Mouse (Mus musculus) CH12.LX (cell line): ENCODE measurements around the gene Pnpla3. TPM values are rescaled to one million over a fixed set of nuclear protein-coding genes. Genes with fewer than 3 reads are reported as not detected.

Experiments used
- DNase-seq: peaks from one replicate; pipeline ENCODE4 v3.0.0-alpha.2; 2013; ENCODE audit errors: extremely low read depth
- H3K27ac ChIP-seq: 2 replicates; pipeline ENCODE4 v1.5.1; 2012; ENCODE audit warnings: low read depth, mild to moderate bottlenecking, control low read depth, moderate library complexity; ENCODE audit not compliant: insufficient read depth
- H3K27me3 ChIP-seq: replicated peaks from 2 replicates; pipeline ENCODE3; 2012; ENCODE audit warnings: inconsistent platforms
- H3K36me3 ChIP-seq, 2 experiments: replicated peaks in 1 of 2; 2 replicates each; pipeline versions ENCODE3 to v1.6.1; 2012; ENCODE audit warnings: inconsistent platforms in 1 of 2, low read length in 1 of 2, mild to moderate bottlenecking in 1 of 2, mixed read lengths in 1 of 2, moderate library complexity in 1 of 2; ENCODE audit not compliant: control insufficient read depth in 1 of 2, insufficient read depth in 1 of 2
- H3K4me1 ChIP-seq, 2 experiments: 2 replicates each; pipeline ENCODE4 v1.6.1; 2012; ENCODE audit warnings: inconsistent platforms in 1 of 2, moderate library complexity in 1 of 2; ENCODE audit not compliant: insufficient read depth in 2 of 2, control insufficient read depth in 1 of 2
- H3K4me2 ChIP-seq: 2 replicates; pipeline ENCODE4 v1.6.1; 2012; ENCODE audit warnings: low read depth, mild to moderate bottlenecking, control low read depth; ENCODE audit not compliant: poor library complexity, insufficient read depth, severe bottlenecking
- H3K4me3 ChIP-seq, 3 experiments: fragments of 150-350 bp in 1 of 3; sonication (generic) in 1 of 3; replicated peaks in 1 of 3; 2 replicates each; pipeline versions ENCODE3 to v1.5.1; 2011 to 2012; ENCODE audit warnings: low read depth in 2 of 3, low read length in 2 of 3, mild to moderate bottlenecking in 2 of 3, moderate library complexity in 2 of 3, control low read depth in 1 of 3, improper control_type of control experiment in 1 of 3, inconsistent platforms in 1 of 3, mixed read lengths in 1 of 3; ENCODE audit not compliant: poor library complexity in 1 of 3
- H3K79me2 ChIP-seq: replicated peaks from 2 replicates; pipeline ENCODE4 v1.6.1; 2012; ENCODE audit warnings: mild to moderate bottlenecking, moderate library complexity; ENCODE audit not compliant: control insufficient read depth, poor library complexity, insufficient read depth, severe bottlenecking; ENCODE audit errors: extremely low read depth
- H3K9ac ChIP-seq: 2 replicates; pipeline ENCODE4 v1.6.1; 2012; ENCODE audit warnings: low read depth, mild to moderate bottlenecking, control low read depth, moderate library complexity; ENCODE audit not compliant: insufficient read depth
- H3K9me3 ChIP-seq: replicated peaks from 2 replicates; pipeline ENCODE3; 2012; ENCODE audit warnings: low read length, inconsistent platforms, mixed read lengths
- BHLHE40 ChIP-seq: IDR thresholded peaks from 2 replicates; pipeline ENCODE4 v1.6.1; 2011; ENCODE audit warnings: mild to moderate bottlenecking, low read depth, low read length, improper control_type of control experiment
- CHD1 ChIP-seq: IDR thresholded peaks from 2 replicates; pipeline ENCODE4 v1.6.1; 2012; ENCODE audit warnings: low read depth, low read length, improper control_type of control experiment, inconsistent platforms
- CHD2 ChIP-seq: IDR thresholded peaks from 2 replicates; pipeline ENCODE4 v1.6.1; 2011; ENCODE audit warnings: low read length, improper control_type of control experiment
- CTCF ChIP-seq, 2 experiments: IDR thresholded peaks in 1 of 2; conservative IDR thresholded peaks in 1 of 2; 2 replicates each; pipeline ENCODE4 v1.5.1; 2011 to 2012; ENCODE audit warnings: low read depth in 2 of 2, low read length in 2 of 2, improper control_type of control experiment in 1 of 2, inconsistent platforms in 1 of 2, mild to moderate bottlenecking in 1 of 2, moderate library complexity in 1 of 2
- E2F4 ChIP-seq: IDR thresholded peaks from 2 replicates; pipeline ENCODE4 v1.6.1; 2011; ENCODE audit warnings: low read depth, low read length, improper control_type of control experiment; ENCODE audit not compliant: insufficient replicate concordance
- ETS1 ChIP-seq: conservative IDR thresholded peaks from 2 replicates; pipeline ENCODE4 v1.6.1; 2012; ENCODE audit warnings: low read depth, mild to moderate bottlenecking, inconsistent platforms, low read length, improper control_type of control experiment, moderate library complexity
- GABPA ChIP-seq: IDR thresholded peaks from 2 replicates; pipeline ENCODE4 v1.6.1; 2012; ENCODE audit warnings: low read depth, low read length, improper control_type of control experiment, inconsistent platforms; ENCODE audit not compliant: insufficient replicate concordance
- HCFC1 ChIP-seq: IDR thresholded peaks from 2 replicates; pipeline ENCODE4 v1.6.1; 2012; ENCODE audit warnings: low read depth, mild to moderate bottlenecking, inconsistent platforms, low read length, improper control_type of control experiment
- IRF4 ChIP-seq: IDR thresholded peaks from 2 replicates; pipeline ENCODE4 v1.6.1; 2014; ENCODE audit warnings: low read depth, mild to moderate bottlenecking, inconsistent platforms, low read length, improper control_type of control experiment
- JUN ChIP-seq: IDR thresholded peaks from 2 replicates; pipeline ENCODE4 v1.6.1; 2011; ENCODE audit warnings: low read depth, mild to moderate bottlenecking, low read length, improper control_type of control experiment, moderate library complexity; ENCODE audit not compliant: insufficient read depth
- JUND ChIP-seq: conservative IDR thresholded peaks from 2 replicates; pipeline ENCODE4 v1.6.1; 2011; ENCODE audit warnings: low read depth, low read length, improper control_type of control experiment
- KAT2A ChIP-seq: IDR thresholded peaks from 2 replicates; pipeline ENCODE4 v1.6.1; 2012; ENCODE audit warnings: low read length, improper control_type of control experiment, inconsistent platforms; ENCODE audit not compliant: insufficient replicate concordance
- MAFK ChIP-seq: IDR thresholded peaks from 2 replicates; pipeline ENCODE4 v1.6.1; 2011; ENCODE audit warnings: low read length, improper control_type of control experiment; ENCODE audit not compliant: insufficient replicate concordance
- MAX ChIP-seq: IDR thresholded peaks from 2 replicates; pipeline ENCODE4 v1.6.1; 2011; ENCODE audit warnings: low read length, improper control_type of control experiment
- MAZ ChIP-seq: IDR thresholded peaks from 2 replicates; pipeline ENCODE4 v1.6.1; 2012; ENCODE audit warnings: low read depth, mild to moderate bottlenecking, inconsistent platforms, low read length, improper control_type of control experiment, moderate library complexity
- MEF2A ChIP-seq: IDR thresholded peaks from 2 replicates; pipeline ENCODE4 v1.6.1; 2014; ENCODE audit warnings: low read depth, mild to moderate bottlenecking, inconsistent platforms, low read length, improper control_type of control experiment, borderline replicate concordance
- MYC ChIP-seq: IDR thresholded peaks from 2 replicates; pipeline ENCODE4 v1.6.1; 2011; ENCODE audit warnings: low read depth, mild to moderate bottlenecking, improper control_type of control experiment, low read length
- NELFE ChIP-seq: IDR thresholded peaks from 2 replicates; pipeline ENCODE4 v1.6.1; 2011; ENCODE audit warnings: low read depth, low read length, improper control_type of control experiment
- POLR2A ChIP-seq: IDR thresholded peaks from 2 replicates; pipeline ENCODE4 v1.6.1; 2011; ENCODE audit warnings: low read depth, mild to moderate bottlenecking, improper control_type of control experiment, low read length
- RAD21 ChIP-seq: IDR thresholded peaks from 2 replicates; pipeline ENCODE4 v1.6.1; 2011; ENCODE audit warnings: low read depth, mild to moderate bottlenecking, low read length, improper control_type of control experiment, moderate library complexity
- RCOR1 ChIP-seq: conservative IDR thresholded peaks from 2 replicates; pipeline ENCODE4 v1.6.1; 2012; ENCODE audit warnings: low read depth, mild to moderate bottlenecking, inconsistent platforms, low read length, improper control_type of control experiment
- SIN3A ChIP-seq: IDR thresholded peaks from 2 replicates; pipeline ENCODE4 v1.6.1; 2012; ENCODE audit warnings: low read length, improper control_type of control experiment, inconsistent platforms
- SMC3 ChIP-seq: IDR thresholded peaks from 2 replicates; pipeline ENCODE4 v1.6.1; 2011; ENCODE audit warnings: low read depth, low read length, improper control_type of control experiment
- TBP ChIP-seq: conservative IDR thresholded peaks from 2 replicates; pipeline ENCODE4 v1.6.1; 2011; ENCODE audit warnings: low read depth, low read length, improper control_type of control experiment
- UBTF ChIP-seq: IDR thresholded peaks from 2 replicates; pipeline ENCODE4 v1.6.1; 2012; ENCODE audit warnings: low read depth, mild to moderate bottlenecking, inconsistent platforms, low read length, improper control_type of control experiment, moderate library complexity
- USF2 ChIP-seq: conservative IDR thresholded peaks from 2 replicates; pipeline ENCODE4 v1.6.1; 2011; ENCODE audit warnings: low read depth, low read length, improper control_type of control experiment
- ZC3H11A ChIP-seq: IDR thresholded peaks from 2 replicates; pipeline ENCODE4 v1.6.1; 2012; ENCODE audit warnings: low read depth, mild to moderate bottlenecking, inconsistent platforms, low read length, improper control_type of control experiment
- ZMIZ1 ChIP-seq: IDR thresholded peaks from 2 replicates; pipeline ENCODE4 v1.6.1; 2012; ENCODE audit warnings: low read depth, mild to moderate bottlenecking, inconsistent platforms, low read length, improper control_type of control experiment
- ZNF384 ChIP-seq: IDR thresholded peaks from 2 replicates; pipeline ENCODE4 v1.6.1; 2012; ENCODE audit warnings: low read depth, low read length, improper control_type of control experiment, inconsistent platforms
- dilution Hi-C: fragments of 300-500 bp; cut with MboI; formaldehyde crosslinking; loops from 2 replicates; pipeline ENCODE4 v1.14.3; 2020; ENCODE audit warnings: low sequenced_read_pairs; ENCODE audit not compliant: extremely low pct_unique_long_range_greater_than_20kb, extremely low pct_ligation_motif_present
- in situ Hi-C: fragments of 300-500 bp; cut with MboI; formaldehyde crosslinking; loops from 3 replicates; pipeline ENCODE4 v1.14.3; 2019; ENCODE audit warnings: low sequenced_read_pairs, low pct_ligation_motif_present, low pct_unique_long_range_greater_than_20kb, mixed read lengths
- polyA plus RNA-seq: library from polyadenylated mRNA; unstranded; fragments of >175 nt; gene quantifications from 2 replicates; pipeline ENCODE4 v1.2.1, GENCODE M21; 2012; ENCODE audit warnings: low read depth; ENCODE audit not compliant: insufficient read length
- total RNA-seq, 2 experiments: library from RNA; depleted of rRNA; stranded (reverse); fragments of 300-350 nt in 1 of 2; fragments of >200 nt in 1 of 2; gene quantifications; 2 replicates each; pipeline ENCODE4 v1.2.3; 2012 to 2014

The Pnpla3 gene
- total and polyA plus RNA-seq, 3 experiments: 0.41 to 3.2 (median 2.2) TPM

DNA sequence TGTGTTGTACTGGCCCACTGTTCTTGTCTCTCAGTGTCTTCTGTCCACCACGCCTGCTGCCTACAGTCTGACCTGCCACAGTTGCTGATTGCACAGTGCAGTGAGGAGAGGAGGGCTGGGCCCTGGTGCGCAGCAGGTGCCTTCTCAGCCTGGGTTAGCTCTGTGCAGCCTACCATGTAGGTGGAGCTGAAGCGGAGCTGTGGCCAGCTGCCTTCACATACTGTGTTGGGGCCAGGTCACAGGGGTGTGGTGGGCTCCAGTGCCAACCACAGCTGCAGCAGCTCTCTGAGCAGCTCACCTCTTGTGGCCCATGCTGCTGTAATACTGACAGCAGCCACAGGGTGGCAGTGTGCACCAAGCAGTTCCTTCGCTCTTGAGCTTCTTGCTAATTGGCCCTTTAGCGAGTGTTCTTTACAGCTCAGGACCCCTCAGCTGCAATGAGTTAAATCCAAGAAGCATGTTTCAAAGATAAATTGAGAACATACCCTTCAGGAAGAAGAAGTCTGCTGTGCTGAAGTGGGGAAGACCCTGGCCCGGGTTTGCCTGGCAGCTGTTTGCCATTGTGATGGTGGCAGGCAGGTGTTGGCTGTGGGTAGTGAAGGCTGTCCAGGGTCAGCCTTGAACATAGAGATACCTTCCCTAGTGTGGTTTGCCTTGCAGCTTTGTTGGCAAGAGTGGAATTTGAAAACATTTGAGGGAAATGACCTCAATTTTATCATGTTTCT lies 44.6 kb downstream of the Pnpla3 start:
- dilution Hi-C loops: no loop called here

GRCm38 (mm10) chr15:84212756-84213105 lies 45.1 kb downstream of the Pnpla3 start:
- dilution Hi-C loops (no loop called here), in situ Hi-C loops (no loop called here)
- Histone ChIP-seq H3K27ac (peak overlapping the region; percentile 30), H3K4me3 (no peak overlapping the region), H3K27me3 (no peaks in the 10 kb centered on the region), H3K79me2 (no peaks in the 10 kb centered on the region), H3K9me3 (no peaks in the 10 kb centered on the region), H3K4me1 (peaks cover 18 to 46% of the 10 kb centered on the region in 2 experiments), H3K4me2 (0 out of 2 replicates have a peak overlapping the region, but pooled peaks have one; percentile 2), H3K9ac (no peak overlapping the region), H3K36me3 (peaks cover 50 to 70% of the 10 kb centered on the region in 2 experiments)
- peak; percentile 84 for DNase-seq
- no peak for TF ChIP-seq GABPA
- TF ChIP-seq POLR2A: no peak
- TF ChIP-seq TBP: no peak
- peak; percentile 57 for TF ChIP-seq BHLHE40
- TF ChIP-seq UBTF: no peak
- no peak for TF ChIP-seq MAX
- TF ChIP-seq MEF2A: peak; percentile 73; the same call in 1 of the 2 replicates
- no peak for TF ChIP-seq KAT2A
- TF ChIP-seq CHD1: no peak
- no peak for TF ChIP-seq MYC
- TF ChIP-seq ZNF384: no peak
- TF ChIP-seq ZMIZ1: no peak
- TF ChIP-seq ZC3H11A: no peak
- no peak for TF ChIP-seq E2F4
- TF ChIP-seq IRF4: peak; percentile 21; the same call in 1 of the 2 replicates
- no peak; the same call in 1 of the 2 replicates for TF ChIP-seq RCOR1
- TF ChIP-seq CHD2: peak; percentile 22; the same call in 1 of the 2 replicates
- no peak for TF ChIP-seq CTCF (conservative IDR thresholded peaks at IDR 0.05 in 1 of 2, IDR thresholded peaks at IDR 0.05 in 1 of 2; ENCODE audit: low read depth in 2 of 2, low read length in 2 of 2)
- TF ChIP-seq SMC3: no peak
- 0 out of 2 replicates have a peak, but pooled peaks have one; percentile 41 for TF ChIP-seq SIN3A
- no peak for TF ChIP-seq USF2
- 0 out of 2 replicates have a peak, but pooled peaks have one; percentile 20 for TF ChIP-seq JUN
- TF ChIP-seq ETS1: peak; percentile 96
- no peak for TF ChIP-seq JUND
- TF ChIP-seq MAZ: peak; percentile 72
- no peak for TF ChIP-seq RAD21

More for the DNA sequence above, 44.6 kb downstream of the Pnpla3 start:
- Histone ChIP-seq H3K79me2 (no peaks in the 10 kb centered on the region), H3K9me3 (no peaks in the 10 kb centered on the region), H3K27ac (peak overlapping the region; percentile 42), H3K4me3 (no peak overlapping the region), H3K27me3 (no peaks in the 10 kb centered on the region), H3K4me2 (0 out of 2 replicates have a peak overlapping the region, but pooled peaks have one; percentile 2), H3K9ac (no peak overlapping the region), H3K4me1 (peaks cover 18 to 41% of the 10 kb centered on the region in 2 experiments), H3K36me3 (peaks cover 52 to 75% of the 10 kb centered on the region in 2 experiments)
- TF ChIP-seq HCFC1 (no peak), CTCF (conservative IDR thresholded peaks at IDR 0.05 in 1 of 2, IDR thresholded peaks at IDR 0.05 in 1 of 2; ENCODE audit: low read depth in 2 of 2, low read length in 2 of 2) (peak; percentile 93 to 96), RCOR1 (no peak), MAFK (no peak), SMC3 (peak; percentile 88), BHLHE40 (no peak), RAD21 (peak; percentile 94), MYC (peak; percentile 16; the same call in 1 of the 2 replicates), ZNF384 (no peak), CHD2 (no peak), UBTF (no peak), MAX (no peak), ZC3H11A (peak; percentile 9; the same call in 1 of the 2 replicates), CHD1 (no peak), USF2 (no peak), NELFE (no peak; the same call in 1 of the 2 replicates)
- DNase-seq: peak; percentile 83
- in situ Hi-C loops: no loop called here
